Mouse (Mus musculus): Measurements from ENCODE around the gene Cntrl.

Gene Cntrl

GRCm38 (mm10) chr2:35131491-35131890, 22.2 kb downstream of the Cntrl start:
- DNase-seq (ENCODE audit: low spot score in 2 of 2): no peak

DNA sequence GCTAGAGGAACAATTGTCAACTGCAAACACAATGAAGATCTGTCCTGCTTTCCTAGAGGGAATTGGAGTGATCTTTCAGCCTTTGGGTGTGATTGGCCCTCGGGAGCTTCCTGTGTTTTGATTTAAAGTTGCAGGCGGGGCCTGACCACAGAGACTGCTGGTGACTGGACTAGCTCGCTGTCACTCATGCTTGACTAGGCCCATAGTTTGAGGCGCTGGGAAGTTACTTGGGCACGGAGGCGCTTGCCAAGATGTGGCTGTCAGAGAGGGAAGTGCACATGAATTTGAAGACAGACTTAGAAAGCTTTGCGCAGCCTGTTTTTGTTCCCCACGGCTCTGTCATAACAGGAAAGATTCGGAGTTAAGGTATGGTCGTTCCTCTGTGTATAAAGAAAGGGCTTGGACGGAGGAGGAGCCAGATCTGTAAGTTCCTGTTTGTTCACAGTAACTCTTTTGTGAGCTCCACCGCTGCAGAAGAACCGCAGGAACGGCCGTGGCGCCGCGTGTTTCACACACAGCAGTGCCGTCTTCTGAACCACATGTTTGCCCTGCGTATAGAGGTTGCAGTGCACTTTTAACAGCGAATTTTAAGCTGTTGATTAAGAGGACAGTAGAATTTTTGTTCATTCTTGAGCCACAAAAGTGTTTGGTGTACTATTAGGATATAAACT, 22.8 kb downstream of the Cntrl start:
- peak; percentile 82 to 91 for DNase-seq (ENCODE audit: low spot score in 2 of 2)

GRCm38 (mm10) chr2:35132662-35133055, 23.4 kb downstream of the Cntrl start:
- DNase-seq (ENCODE audit: low spot score in 2 of 2): no peak

DNA sequence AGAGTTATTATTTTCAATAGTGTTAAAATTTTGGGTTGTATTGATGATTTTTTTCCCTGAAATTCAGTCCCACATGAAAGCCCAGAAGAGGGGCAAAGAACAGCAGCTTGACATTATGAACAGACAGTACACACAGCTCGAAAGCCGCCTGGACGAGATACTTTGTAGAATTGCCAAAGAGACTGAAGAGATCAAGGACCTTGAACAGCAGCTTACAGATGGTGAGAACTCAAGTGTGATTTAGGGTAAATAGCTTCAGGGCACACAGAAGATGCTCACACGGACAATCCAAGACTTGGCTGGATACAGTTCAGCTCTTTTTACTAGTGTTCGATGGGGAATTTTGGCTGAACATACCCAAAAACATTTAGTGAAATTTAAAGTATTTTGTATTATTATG, 24.6 kb downstream of the Cntrl start:
- no peak for DNase-seq (ENCODE audit: low spot score in 2 of 2)

GRCm38 (mm10) chr2:35138576-35138975, 29.3 kb downstream of the Cntrl start:
- no peak for DNase-seq (ENCODE audit: low spot score in 2 of 2)

- DNase-seq (ENCODE audit: low spot score in 2 of 2): no peak
Observed at GRCm38 (mm10) chr2:35141673-35142072, 32.4 kb downstream of the Cntrl start.

DNA sequence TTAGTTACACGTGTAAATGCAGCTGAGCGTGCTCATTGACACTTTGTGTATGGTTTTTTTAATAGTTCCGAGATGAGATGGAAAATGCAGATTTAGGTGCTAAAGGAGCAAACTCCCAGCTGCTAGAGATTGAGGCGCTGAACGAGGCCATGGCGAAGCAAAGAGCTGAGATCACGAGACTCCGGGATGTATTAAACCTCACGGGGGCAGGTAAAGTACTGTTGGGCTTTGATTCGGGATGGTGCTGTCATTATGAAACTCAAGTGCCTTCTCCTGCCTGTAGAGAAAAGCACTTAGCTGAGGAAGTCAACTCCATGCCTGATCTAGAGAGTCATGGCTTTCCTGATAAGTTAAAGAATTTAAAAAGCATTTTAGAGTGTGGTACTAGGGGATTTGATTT, 39.5 kb downstream of the Cntrl start:
- DNase-seq (ENCODE audit: low spot score in 2 of 2): no peak

- no peak for DNase-seq (ENCODE audit: low spot score in 2 of 2)
Observed at GRCm38 (mm10) chr2:35151303-35151882, 42.1 kb downstream of the Cntrl start.

GRCm38 (mm10) chr2:35153179-35153578, 43.9 kb downstream of the Cntrl start:
- no peak for DNase-seq (ENCODE audit: low spot score in 2 of 2)

- DNase-seq (ENCODE audit: low spot score in 2 of 2): no peak
Observed at GRCm38 (mm10) chr2:35153844-35154554, 44.7 kb downstream of the Cntrl start.

- no peak for DNase-seq (ENCODE audit: low spot score in 2 of 2)
Observed at GRCm38 (mm10) chr2:35156985-35157384, 47.7 kb downstream of the Cntrl start.

GRCm38 (mm10) chr2:35157836-35158235, 48.5 kb downstream of the Cntrl start:
- DNase-seq (ENCODE audit: low spot score in 2 of 2): no peak

- no peak for DNase-seq (ENCODE audit: low spot score in 2 of 2)
Observed at GRCm38 (mm10) chr2:35158358-35158757, 49.1 kb downstream of the Cntrl start.

DNA sequence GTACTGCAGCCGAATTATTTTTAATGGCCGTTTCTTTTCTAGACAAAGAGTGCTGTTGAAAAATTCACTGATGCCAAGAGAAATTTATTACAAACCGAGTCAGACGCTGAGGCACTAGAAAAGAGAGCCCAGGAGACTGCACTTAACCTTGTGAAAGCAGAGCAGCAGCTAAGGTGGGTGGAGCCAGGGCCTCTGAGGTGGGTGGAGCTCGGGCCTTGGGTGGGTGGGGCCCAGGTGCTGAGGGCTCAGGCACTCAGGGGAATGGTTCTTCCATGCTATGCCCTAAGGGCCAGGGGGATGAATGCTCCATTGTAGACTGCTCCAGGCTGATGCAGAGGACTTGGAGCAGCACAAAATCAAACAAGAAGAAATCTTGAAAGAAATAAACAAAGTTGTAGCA, 50.9 kb downstream of the Cntrl start:
- DNase-seq (ENCODE audit: low spot score in 2 of 2): peak in 1 of 2 experiments; percentile 38

- DNase-seq (ENCODE audit: low spot score in 2 of 2): no peak
Observed at GRCm38 (mm10) chr2:35161846-35162488, 52.7 kb downstream of the Cntrl start.

GRCm38 (mm10) chr2:35163396-35163795, 54.1 kb downstream of the Cntrl start:
- DNase-seq (ENCODE audit: low spot score in 2 of 2): no peak

GRCm38 (mm10) chr2:35165416-35165815, 56.1 kb downstream of the Cntrl start:
- DNase-seq (ENCODE audit: low spot score in 2 of 2): no peak

GRCm38 (mm10) chr2:35166816-35167215, 57.5 kb downstream of the Cntrl start:
- no peak for DNase-seq (ENCODE audit: low spot score in 2 of 2)

DNA sequence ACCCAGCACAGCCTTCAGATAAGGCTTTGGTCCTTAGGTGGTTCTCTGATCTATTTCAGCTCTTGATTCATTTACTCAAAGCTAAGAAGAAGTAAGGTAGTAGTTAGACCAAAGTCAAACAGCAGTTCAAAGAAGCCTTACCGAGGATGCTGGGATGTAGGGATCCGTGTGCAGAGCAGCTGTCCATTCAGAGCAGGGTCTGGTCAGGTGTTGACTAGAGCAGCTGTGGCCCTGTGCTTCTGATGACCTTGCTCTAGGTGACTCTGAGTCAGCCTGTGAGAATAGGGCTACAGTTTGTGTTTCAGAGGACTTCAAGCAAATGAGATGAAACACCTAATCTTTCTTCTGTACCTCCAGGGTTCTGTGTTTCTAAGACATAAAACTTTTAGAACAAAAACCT, 60.2 kb downstream of the Cntrl start:
- DNase-seq (ENCODE audit: low spot score in 2 of 2): no peak

GRCm38 (mm10) chr2:35171341-35171861, 62.1 kb downstream of the Cntrl start:
- no peak for DNase-seq (ENCODE audit: low spot score in 2 of 2)

GRCm38 (mm10) chr2:35172246-35172645, 63.0 kb downstream of the Cntrl start:
- DNase-seq (ENCODE audit: low spot score in 2 of 2): no peak

DNA sequence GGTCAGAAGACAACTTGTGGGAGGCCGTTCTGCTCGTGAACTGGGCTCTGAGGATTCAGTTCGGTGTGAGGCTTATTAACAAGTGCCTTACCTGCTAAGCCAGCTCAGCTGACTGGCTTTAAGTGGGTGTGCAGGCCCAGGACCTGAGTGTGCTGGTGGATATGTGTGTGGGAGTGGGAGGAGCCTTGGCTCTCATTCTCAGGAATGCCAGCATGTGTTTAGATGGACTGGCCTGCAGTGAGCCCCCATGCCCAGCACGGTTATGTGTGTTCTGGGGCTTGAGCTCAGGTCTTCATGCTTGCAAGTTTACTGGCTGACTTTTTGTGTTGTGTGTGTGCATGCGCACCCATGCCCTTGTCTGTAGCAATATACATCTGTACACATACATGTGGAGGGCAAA, 64.4 kb downstream of the Cntrl start:
- no peak for DNase-seq (ENCODE audit: low spot score in 2 of 2)
